Mouse (Mus musculus) MEL (cell line): ENCODE data around the gene Cyfip1. TPM values are rescaled to one million over a fixed set of nuclear protein-coding genes. Genes with fewer than 3 reads are reported as not detected.
A peak's percentile ranks its signal among the peaks of the same experiment; 100 is the strongest.

Experiments
- DNase-seq: peaks from one replicate; pipeline ENCODE4 v3.0.0; 2011; ENCODE audit warnings: low read depth, low spot score
- H3K27ac ChIP-seq: 2 replicates; pipeline ENCODE4 v1.5.1; 2012; ENCODE audit warnings: low read depth, mild to moderate bottlenecking, control low read depth, low read length, moderate library complexity; ENCODE audit not compliant: control insufficient read depth
- H3K27me3 ChIP-seq, 2 experiments: fragments of 150-350 bp in 1 of 2; sonication (generic) in 1 of 2; 2 replicates each; pipeline ENCODE4 v1.6.1; 2012; ENCODE audit warnings: low read length in 2 of 2, mild to moderate bottlenecking in 2 of 2, improper control_type of control experiment in 1 of 2, moderate library complexity in 1 of 2; ENCODE audit not compliant: insufficient read depth in 2 of 2, control insufficient read depth in 1 of 2
- H3K36me3 ChIP-seq, 2 experiments: 2 replicates each; pipeline ENCODE4 v1.6.1; 2012 to 2014; ENCODE audit warnings: low read length in 2 of 2, improper control_type of control experiment in 1 of 2, inconsistent platforms in 1 of 2, mild to moderate bottlenecking in 1 of 2; ENCODE audit not compliant: insufficient read depth in 2 of 2, control insufficient read depth in 1 of 2
- H3K4me1 ChIP-seq, 2 experiments: fragments of 150-350 bp in 1 of 2; sonication (generic) in 1 of 2; 2 replicates each; pipeline ENCODE4 v1.6.1; 2012; ENCODE audit warnings: low read length in 2 of 2, improper control_type of control experiment in 1 of 2, mild to moderate bottlenecking in 1 of 2; ENCODE audit not compliant: insufficient read depth in 2 of 2, control insufficient read depth in 1 of 2
- H3K4me3 ChIP-seq, 2 experiments: fragments of 150-350 bp in 1 of 2; sonication (generic) in 1 of 2; 2 replicates each; pipeline ENCODE4 v1.5.1; 2012; ENCODE audit warnings: low read depth in 2 of 2, low read length in 2 of 2, mild to moderate bottlenecking in 2 of 2, moderate library complexity in 2 of 2, control low read depth in 1 of 2, improper control_type of control experiment in 1 of 2; ENCODE audit not compliant: control insufficient read depth in 1 of 2, insufficient read depth in 1 of 2
- H3K79me2 ChIP-seq: 2 replicates; pipeline ENCODE4 v1.6.1; 2012; ENCODE audit warnings: mild to moderate bottlenecking, low read length, moderate library complexity; ENCODE audit not compliant: control insufficient read depth, poor library complexity, insufficient read depth
- H3K9ac ChIP-seq: 2 replicates; pipeline ENCODE4 v1.6.1; 2012; ENCODE audit warnings: low read depth, mild to moderate bottlenecking, control low read depth, low read length, moderate library complexity; ENCODE audit not compliant: control insufficient read depth, poor library complexity, severe bottlenecking
- H3K9me3 ChIP-seq: fragments of 150-350 bp; sonication (generic); replicated peaks from 2 replicates; pipeline ENCODE4 v1.6.1; 2012; ENCODE audit warnings: mild to moderate bottlenecking, low read length, improper control_type of control experiment, moderate library complexity; ENCODE audit not compliant: insufficient read depth
- BHLHE40 ChIP-seq: IDR thresholded peaks from 2 replicates; pipeline ENCODE4 v1.6.1; 2012; ENCODE audit warnings: low read depth, mild to moderate bottlenecking, inconsistent platforms, low read length, improper control_type of control experiment, borderline replicate concordance
- CHD1 ChIP-seq: IDR thresholded peaks from 2 replicates; pipeline ENCODE4 v1.6.1; 2012; ENCODE audit warnings: low read depth, mild to moderate bottlenecking, inconsistent platforms, low read length, improper control_type of control experiment
- CHD2 ChIP-seq: IDR thresholded peaks from 2 replicates; pipeline ENCODE4 v1.6.1; 2011; ENCODE audit warnings: low read length, improper control_type of control experiment
- CTCF ChIP-seq, 3 experiments: IDR thresholded peaks in 2 of 3; conservative IDR thresholded peaks in 1 of 3; 2 replicates each; pipeline ENCODE4 v1.5.1; 2011 to 2012; ENCODE audit warnings: low read length in 3 of 3, low read depth in 2 of 3, mild to moderate bottlenecking in 2 of 3, improper control_type of control experiment in 1 of 3, inconsistent platforms in 1 of 3, mixed read lengths in 1 of 3, moderate library complexity in 1 of 3; ENCODE audit not compliant: control insufficient read depth in 1 of 3, insufficient read depth in 1 of 3, poor library complexity in 1 of 3, severe bottlenecking in 1 of 3
- E2F4 ChIP-seq: IDR thresholded peaks from 2 replicates; pipeline ENCODE4 v1.6.1; 2011; ENCODE audit warnings: low read depth, low read length, improper control_type of control experiment, borderline replicate concordance
- ELF1 ChIP-seq: IDR thresholded peaks from 2 replicates; pipeline ENCODE4 v1.6.1; 2014; ENCODE audit warnings: low read depth, mild to moderate bottlenecking, inconsistent platforms, low read length, improper control_type of control experiment, moderate library complexity
- EP300 ChIP-seq, 2 experiments: IDR thresholded peaks; 2 replicates each; pipeline ENCODE4 v1.6.1; 2011; ENCODE audit warnings: improper control_type of control experiment in 2 of 2, low read length in 2 of 2, low read depth in 1 of 2, mild to moderate bottlenecking in 1 of 2
- ETS1 ChIP-seq: IDR thresholded peaks from 2 replicates; pipeline ENCODE4 v1.6.1; 2012; ENCODE audit warnings: low read depth, mild to moderate bottlenecking, inconsistent platforms, low read length, improper control_type of control experiment, moderate library complexity
- GATA1 ChIP-seq: IDR thresholded peaks from 2 replicates; pipeline ENCODE4 v1.6.1; 2011; ENCODE audit warnings: low read depth, low read length, improper control_type of control experiment
- KAT2A ChIP-seq: conservative IDR thresholded peaks from 2 replicates; pipeline ENCODE4 v1.6.1; 2012; ENCODE audit warnings: low read depth, low read length, improper control_type of control experiment, inconsistent platforms
- MAX ChIP-seq: IDR thresholded peaks from 2 replicates; pipeline ENCODE4 v1.6.1; 2011; ENCODE audit warnings: low read length, improper control_type of control experiment
- MAZ ChIP-seq: IDR thresholded peaks from 2 replicates; pipeline ENCODE4 v1.6.1; 2012; ENCODE audit warnings: low read depth, mild to moderate bottlenecking, inconsistent platforms, low read length, improper control_type of control experiment
- MEF2A ChIP-seq: IDR thresholded peaks from 2 replicates; pipeline ENCODE4 v1.6.1; 2014; ENCODE audit warnings: low read depth, mild to moderate bottlenecking, inconsistent platforms, low read length, improper control_type of control experiment; ENCODE audit not compliant: poor library complexity, insufficient replicate concordance, severe bottlenecking; ENCODE audit errors: extremely low read depth
- MXI1 ChIP-seq: IDR thresholded peaks from 2 replicates; pipeline ENCODE4 v1.6.1; 2011; ENCODE audit warnings: mild to moderate bottlenecking, low read depth, low read length, improper control_type of control experiment
- MYC ChIP-seq: IDR thresholded peaks from 2 replicates; pipeline ENCODE4 v1.6.1; 2011; ENCODE audit warnings: low read depth, mild to moderate bottlenecking, low read length, improper control_type of control experiment, moderate library complexity
- NELFE ChIP-seq: IDR thresholded peaks from 2 replicates; pipeline ENCODE4 v1.6.1; 2011; ENCODE audit warnings: low read depth, low read length, improper control_type of control experiment
- NRF1 ChIP-seq: IDR thresholded peaks from 2 replicates; pipeline ENCODE4 v1.6.1; 2014; ENCODE audit warnings: low read depth, mild to moderate bottlenecking, inconsistent platforms, low read length, improper control_type of control experiment, moderate library complexity; ENCODE audit not compliant: poor library complexity, insufficient read depth, severe bottlenecking
- POLR2A ChIP-seq, 2 experiments: IDR thresholded peaks; 2 replicates each; pipeline ENCODE4 v1.6.1; 2011 to 2012; ENCODE audit warnings: low read length in 2 of 2, mild to moderate bottlenecking in 2 of 2, control low read depth in 1 of 2, improper control_type of control experiment in 1 of 2, low read depth in 1 of 2, moderate library complexity in 1 of 2; ENCODE audit not compliant: control insufficient read depth in 1 of 2, insufficient read depth in 1 of 2, poor library complexity in 1 of 2
- RCOR1 ChIP-seq: IDR thresholded peaks from 2 replicates; pipeline ENCODE4 v1.6.1; 2012; ENCODE audit warnings: low read depth, mild to moderate bottlenecking, inconsistent platforms, low read length, improper control_type of control experiment
- SIN3A ChIP-seq: IDR thresholded peaks from 2 replicates; pipeline ENCODE4 v1.6.1; 2012; ENCODE audit warnings: low read length, improper control_type of control experiment, inconsistent platforms
- TAL1 ChIP-seq: IDR thresholded peaks from 2 replicates; pipeline ENCODE4 v1.6.1; 2012; ENCODE audit warnings: mild to moderate bottlenecking, inconsistent platforms, low read length, moderate library complexity, mixed read lengths
- TBP ChIP-seq: IDR thresholded peaks from 2 replicates; pipeline ENCODE4 v1.8.0; 2011; ENCODE audit warnings: low read depth, low read length, improper control_type of control experiment
- TCF12 ChIP-seq: IDR thresholded peaks from 2 replicates; pipeline ENCODE4 v1.6.1; 2014; ENCODE audit warnings: low read depth, mild to moderate bottlenecking, inconsistent platforms, low read length, improper control_type of control experiment, moderate library complexity
- UBTF ChIP-seq: IDR thresholded peaks from 2 replicates; pipeline ENCODE4 v1.6.1; 2012; ENCODE audit warnings: low read depth, mild to moderate bottlenecking, inconsistent platforms, low read length, improper control_type of control experiment, moderate library complexity, borderline replicate concordance; ENCODE audit not compliant: insufficient read depth
- USF1 ChIP-seq: IDR thresholded peaks from 2 replicates; pipeline ENCODE4 v1.6.1; 2014; ENCODE audit warnings: low read depth, mild to moderate bottlenecking, inconsistent platforms, low read length, improper control_type of control experiment, moderate library complexity
- USF2 ChIP-seq, 2 experiments: IDR thresholded peaks; 2 replicates each; pipeline ENCODE4 v1.6.1; 2011 to 2012; ENCODE audit warnings: improper control_type of control experiment in 2 of 2, low read length in 2 of 2, borderline replicate concordance in 1 of 2, inconsistent platforms in 1 of 2, low read depth in 1 of 2, mild to moderate bottlenecking in 1 of 2; ENCODE audit not compliant: insufficient read depth in 1 of 2
- ZKSCAN1 ChIP-seq: IDR thresholded peaks from 2 replicates; pipeline ENCODE4 v1.6.1; 2012; ENCODE audit warnings: low read depth, mild to moderate bottlenecking, inconsistent platforms, low read length, improper control_type of control experiment, moderate library complexity
- ZNF384 ChIP-seq: IDR thresholded peaks from 2 replicates; pipeline ENCODE4 v1.6.1; 2012; ENCODE audit warnings: low read depth, mild to moderate bottlenecking, inconsistent platforms, low read length, improper control_type of control experiment
- polyA plus RNA-seq, 2 experiments: library from polyadenylated mRNA; stranded (reverse) in 1 of 2; unstranded in 1 of 2; fragments of >175 nt in 1 of 2; fragments of >200 nt in 1 of 2; gene quantifications; 2 replicates each; pipeline versions ENCODE4 v1.2.1 to v1.2.4; 2012; ENCODE audit warnings: low replicate concordance in 2 of 2, low read depth in 1 of 2; ENCODE audit not compliant: insufficient read length in 2 of 2, insufficient read depth in 1 of 2, missing spikeins in 1 of 2
- total RNA-seq: library from RNA; depleted of rRNA; stranded (reverse); fragments of 300-350 nt; gene quantifications from 2 replicates; pipeline ENCODE4 v1.2.3, GENCODE M21; 2012

Cyfip1 gene
- total and polyA plus RNA-seq, 3 experiments: 18.3 to 124 (median 27.6) TPM

GRCm38 (mm10) chr7:55966866-55967460 is 125.4 kb downstream of the Cyfip1 start:
- Histone ChIP-seq H3K79me2 (peaks cover 4% of the 10 kb centered on the region), H3K9me3 (no peaks in the 10 kb centered on the region), H3K9ac (no peak overlapping the region), H3K36me3 (peaks cover 0 to 13% of the 10 kb centered on the region in 2 experiments; a peak in 2 of 4 replicates), H3K4me3 (no peak overlapping the region), H3K4me1 (peaks cover 14 to 18% of the 10 kb centered on the region in 2 experiments), H3K27ac (no peak overlapping the region), H3K27me3 (no peaks in the 10 kb centered on the region)
- no peak for TF ChIP-seq NELFE
- no peak for TF ChIP-seq GATA1
- TF ChIP-seq CHD1: no peak
- no peak for TF ChIP-seq UBTF
- no peak for TF ChIP-seq SIN3A
- TF ChIP-seq ZKSCAN1: no peak
- no peak for TF ChIP-seq E2F4
- no peak for TF ChIP-seq CHD2
- no peak for TF ChIP-seq USF2 (IDR thresholded peaks at IDR 0.05; ENCODE audit: borderline replicate concordance in 1 of 2, insufficient read depth in 1 of 2, low read depth in 1 of 2, low read length in 2 of 2)
- no peak for TF ChIP-seq USF1
- no peak for TF ChIP-seq KAT2A
- TF ChIP-seq TAL1: no peak
- no peak for TF ChIP-seq POLR2A (IDR thresholded peaks at IDR 0.05; ENCODE audit: control insufficient read depth in 1 of 2, insufficient read depth in 1 of 2, low read depth in 1 of 2, low read length in 2 of 2, poor library complexity in 1 of 2)
- no peak for TF ChIP-seq TBP
- no peak for DNase-seq

DNA sequence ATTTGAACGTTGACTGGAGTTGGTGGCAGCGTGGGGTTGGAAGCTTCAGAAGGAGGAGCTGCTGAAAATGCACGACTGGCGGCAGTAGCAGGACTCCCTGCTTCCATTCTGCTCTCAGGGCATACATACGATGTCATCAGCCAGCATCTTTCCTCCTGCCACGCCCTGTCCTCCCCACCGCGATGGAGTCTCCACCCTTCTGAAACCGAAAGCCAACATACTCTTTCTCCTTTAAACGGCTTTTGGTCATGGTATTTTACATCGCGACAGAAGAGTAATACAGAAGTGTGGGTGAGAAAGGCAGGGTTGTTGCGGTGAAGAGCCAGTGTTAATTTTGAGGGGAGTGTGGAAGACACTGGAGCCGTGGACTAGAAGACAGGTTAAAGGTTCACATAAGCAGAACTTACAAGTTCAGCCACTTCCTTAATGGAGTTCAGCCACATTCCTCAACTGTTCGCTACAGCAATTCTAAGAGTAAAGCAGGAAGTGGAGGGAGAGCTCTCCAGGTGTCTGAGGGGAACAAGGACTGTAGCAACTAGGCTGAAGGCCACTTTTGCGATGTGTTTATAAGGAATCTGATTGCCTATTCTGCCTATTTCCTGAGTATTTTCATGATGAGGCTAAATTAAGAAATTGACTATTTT is 126.8 kb downstream of the Cyfip1 start:
- Histone ChIP-seq H3K36me3 (peaks cover 0 to 8% of the 10 kb centered on the region in 2 experiments; a peak in 2 of 4 replicates), H3K4me1 (peaks cover 13 to 14% of the 10 kb centered on the region in 2 experiments; a peak in 3 of 4 replicates), H3K9ac (peak overlapping the region; percentile 84), H3K4me3 (peak overlapping the region; percentile 63 to 81), H3K79me2 (no peaks in the 10 kb centered on the region; the same call in 1 of the 2 replicates), H3K27me3 (no peaks in the 10 kb centered on the region), H3K9me3 (no peaks in the 10 kb centered on the region), H3K27ac (peak overlapping the region; percentile 95)
- peak; percentile 87 for DNase-seq
- peak; percentile 50; the same call in 1 of the 2 replicates for TF ChIP-seq TCF12
- no peak for TF ChIP-seq KAT2A
- no peak for TF ChIP-seq CTCF (IDR thresholded peaks at IDR 0.05 in 2 of 3, conservative IDR thresholded peaks at IDR 0.05 in 1 of 3; ENCODE audit: control insufficient read depth in 1 of 3, insufficient read depth in 1 of 3, low read depth in 2 of 3, low read length in 3 of 3, poor library complexity in 1 of 3, severe bottlenecking in 1 of 3)
- TF ChIP-seq BHLHE40: no peak
- peak; percentile 67 for TF ChIP-seq MXI1
- TF ChIP-seq POLR2A (IDR thresholded peaks at IDR 0.05; ENCODE audit: control insufficient read depth in 1 of 2, insufficient read depth in 1 of 2, low read depth in 1 of 2, low read length in 2 of 2, poor library complexity in 1 of 2): peak; percentile 30 to 50; a peak in 2 of 4 replicates
- TF ChIP-seq MEF2A: no peak
- TF ChIP-seq MYC: peak; percentile 39; the same call in 1 of the 2 replicates
- TF ChIP-seq EP300 (IDR thresholded peaks at IDR 0.05; ENCODE audit: low read depth in 1 of 2, low read length in 2 of 2): peak in 1 of 2 experiments; percentile 47; a peak in 2 of 4 replicates
- peak; percentile 69 for TF ChIP-seq TBP
- peak; percentile 42 for TF ChIP-seq ETS1
- peak; percentile 79 for TF ChIP-seq ELF1
- TF ChIP-seq NRF1: no peak
- peak; percentile 47; the same call in 1 of the 2 replicates for TF ChIP-seq MAZ
- peak; percentile 49; the same call in 1 of the 2 replicates for TF ChIP-seq SIN3A
- TF ChIP-seq MAX: peak; percentile 56; the same call in 1 of the 2 replicates
- TF ChIP-seq RCOR1: peak; percentile 25; the same call in 1 of the 2 replicates
- TF ChIP-seq ZNF384: 0 out of 2 replicates have a peak, but pooled peaks have one; percentile 3
